Mouse (Mus musculus): ENCODE measurements around the gene Afap1. TPM values are rescaled to one million over a fixed set of nuclear protein-coding genes. Genes with fewer than 3 reads are reported as not detected.
A peak's percentile ranks its signal among the peaks of the same experiment; 100 is the strongest.

Gene Afap1
- polyA plus RNA-seq, 1 experiment from 2014 or later, result 15.4 TPM

GRCm38 (mm10) chr5:36006586-36006985 lies 113.5 kb downstream of the Afap1 start:
- no peak for ATAC-seq (ENCODE audit: insufficient number of reproducible peaks, insufficient read depth, low FRiP score, low TSS enrichment, low read depth)
- 0 out of 2 replicates have a peak, but pooled peaks cover 6% of the 10 kb centered on the region for H3K4me1 ChIP-seq (replicated peaks)
- no peak overlapping the region for H3K27ac ChIP-seq
- 71% methylated on average over 5 of the region's 5 CpGs for WGBS
- H3K9ac ChIP-seq (replicated peaks), result no peak overlapping the region
- H3K4me3 ChIP-seq (replicated peaks), result no peak overlapping the region
- no peaks in the 10 kb centered on the region for H3K9me3 ChIP-seq
- H3K4me2 ChIP-seq, result no peak overlapping the region
- no peaks in the 10 kb centered on the region for H3K27me3 ChIP-seq
- H3K36me3 ChIP-seq, result peaks cover 22% of the 10 kb centered on the region

- no peaks in the 10 kb centered on the region for H3K9me3 ChIP-seq
- no peak overlapping the region for H3K4me3 ChIP-seq (replicated peaks)
- no peak overlapping the region for H3K27ac ChIP-seq
- 79% methylated on average over 10 of the region's 10 CpGs for WGBS
- ATAC-seq (ENCODE audit: insufficient number of reproducible peaks, insufficient read depth, low FRiP score, low TSS enrichment, low read depth), result no peak
- H3K4me1 ChIP-seq (replicated peaks), result 0 out of 2 replicates have a peak, but pooled peaks cover 6% of the 10 kb centered on the region
- H3K36me3 ChIP-seq, result peaks cover 11% of the 10 kb centered on the region
- H3K27me3 ChIP-seq, result no peaks in the 10 kb centered on the region
- H3K9ac ChIP-seq (replicated peaks), result no peak overlapping the region
- H3K4me2 ChIP-seq, result no peak overlapping the region
Observed at GRCm38 (mm10) chr5:36007649-36008048, 114.5 kb downstream of the Afap1 start.

- no peaks in the 10 kb centered on the region for H3K36me3 ChIP-seq
- H3K27ac ChIP-seq, result no peak overlapping the region
- H3K9ac ChIP-seq (replicated peaks), result no peak overlapping the region
- no peak for ATAC-seq (ENCODE audit: insufficient number of reproducible peaks, insufficient read depth, low FRiP score, low TSS enrichment, low read depth)
- no peak overlapping the region for H3K4me2 ChIP-seq
- 84% methylated on average over 4 of the region's 4 CpGs for WGBS
- H3K4me3 ChIP-seq (replicated peaks), result no peak overlapping the region
- H3K4me1 ChIP-seq (replicated peaks), result 0 out of 2 replicates have a peak, but pooled peaks cover 6% of the 10 kb centered on the region
- no peaks in the 10 kb centered on the region for H3K27me3 ChIP-seq
- no peaks in the 10 kb centered on the region for H3K9me3 ChIP-seq
Observed at GRCm38 (mm10) chr5:36009405-36009804, 116.3 kb downstream of the Afap1 start.

GRCm38 (mm10) chr5:36018366-36018765 lies 125.2 kb downstream of the Afap1 start:
- H3K4me3 ChIP-seq (replicated peaks), result no peak overlapping the region
- no peak overlapping the region for H3K9ac ChIP-seq (replicated peaks)
- ATAC-seq (ENCODE audit: insufficient number of reproducible peaks, insufficient read depth, low FRiP score, low TSS enrichment, low read depth), result no peak
- WGBS, result 86% methylated on average over 3 of the region's 3 CpGs
- no peaks in the 10 kb centered on the region for H3K9me3 ChIP-seq
- no peak overlapping the region for H3K27ac ChIP-seq
- peaks cover 18% of the 10 kb centered on the region for H3K36me3 ChIP-seq
- no peaks in the 10 kb centered on the region for H3K27me3 ChIP-seq
- H3K4me1 ChIP-seq (replicated peaks), result no peaks in the 10 kb centered on the region
- no peak overlapping the region for H3K4me2 ChIP-seq

GRCm38 (mm10) chr5:36021091-36021490 lies 128.0 kb downstream of the Afap1 start:
- H3K4me2 ChIP-seq, result no peak overlapping the region
- no peak overlapping the region for H3K27ac ChIP-seq
- peaks cover 25% of the 10 kb centered on the region for H3K36me3 ChIP-seq
- no peaks in the 10 kb centered on the region for H3K27me3 ChIP-seq
- no peak overlapping the region for H3K4me3 ChIP-seq (replicated peaks)
- no peaks in the 10 kb centered on the region for H3K9me3 ChIP-seq
- ATAC-seq (ENCODE audit: insufficient number of reproducible peaks, insufficient read depth, low FRiP score, low TSS enrichment, low read depth), result no peak
- no peaks in the 10 kb centered on the region for H3K4me1 ChIP-seq (replicated peaks)
- no peak overlapping the region for H3K9ac ChIP-seq (replicated peaks)
- 84% methylated on average over 3 of the region's 3 CpGs for WGBS

GRCm38 (mm10) chr5:36022361-36022760 lies 129.2 kb downstream of the Afap1 start:
- no peaks in the 10 kb centered on the region for H3K27me3 ChIP-seq
- peaks cover 25% of the 10 kb centered on the region for H3K36me3 ChIP-seq
- H3K9me3 ChIP-seq, result no peaks in the 10 kb centered on the region
- H3K4me2 ChIP-seq, result no peak overlapping the region
- H3K4me1 ChIP-seq (replicated peaks), result 0 out of 2 replicates have a peak, but pooled peaks cover 4% of the 10 kb centered on the region
- H3K9ac ChIP-seq (replicated peaks), result no peak overlapping the region
- 71% methylated on average over 1 of the region's 1 CpGs for WGBS
- H3K4me3 ChIP-seq (replicated peaks), result no peak overlapping the region
- H3K27ac ChIP-seq, result no peak overlapping the region
- no peak for ATAC-seq (ENCODE audit: insufficient number of reproducible peaks, insufficient read depth, low FRiP score, low TSS enrichment, low read depth)

- no peak for ATAC-seq (ENCODE audit: insufficient number of reproducible peaks, insufficient read depth, low FRiP score, low TSS enrichment, low read depth)
- H3K27ac ChIP-seq, result no peak overlapping the region
- no peak overlapping the region for H3K4me2 ChIP-seq
- no peaks in the 10 kb centered on the region for H3K27me3 ChIP-seq
- no peaks in the 10 kb centered on the region for H3K9me3 ChIP-seq
- 0 out of 2 replicates have a peak, but pooled peaks cover 9% of the 10 kb centered on the region for H3K4me1 ChIP-seq (replicated peaks)
- no peak overlapping the region for H3K9ac ChIP-seq (replicated peaks)
- no peak overlapping the region for H3K4me3 ChIP-seq (replicated peaks)
- peaks cover 15% of the 10 kb centered on the region for H3K36me3 ChIP-seq
- 82% methylated on average over 9 of the region's 9 CpGs for WGBS
Observed at GRCm38 (mm10) chr5:36024003-36024685, 131.0 kb downstream of the Afap1 start.

- Histone ChIP-seq H3K27ac (no peak overlapping the region), H3K9ac (replicated peaks) (no peak overlapping the region), H3K36me3 (peaks cover 12% of the 10 kb centered on the region; the same call in 1 of the 2 replicates), H3K27me3 (no peaks in the 10 kb centered on the region), H3K4me3 (replicated peaks) (no peak overlapping the region), H3K9me3 (no peaks in the 10 kb centered on the region), H3K4me1 (replicated peaks) (0 out of 2 replicates have a peak, but pooled peaks cover 9% of the 10 kb centered on the region), H3K4me2 (no peak overlapping the region)
- 80% methylated on average over 4 of the region's 4 CpGs for WGBS
- no peak for ATAC-seq (ENCODE audit: insufficient number of reproducible peaks, insufficient read depth, low FRiP score, low TSS enrichment, low read depth)
Observed at GRCm38 (mm10) chr5:36025076-36025475, 132.0 kb downstream of the Afap1 start.

GRCm38 (mm10) chr5:36033531-36034426 lies 140.7 kb downstream of the Afap1 start:
- no peaks in the 10 kb centered on the region for H3K4me1 ChIP-seq (replicated peaks)
- WGBS, result 39% methylated on average over 8 of the region's 8 CpGs
- H3K4me3 ChIP-seq (replicated peaks), result no peak overlapping the region
- H3K9me3 ChIP-seq, result no peaks in the 10 kb centered on the region
- H3K36me3 ChIP-seq, result peaks cover 8% of the 10 kb centered on the region; the same call in 1 of the 2 replicates
- no peaks in the 10 kb centered on the region for H3K27me3 ChIP-seq
- no peak overlapping the region for H3K27ac ChIP-seq
- H3K4me2 ChIP-seq, result no peak overlapping the region
- ATAC-seq (ENCODE audit: insufficient number of reproducible peaks, insufficient read depth, low FRiP score, low TSS enrichment, low read depth), result 0 out of 2 replicates have a peak, but pooled peaks have one; percentile 43
- no peak overlapping the region for H3K9ac ChIP-seq (replicated peaks)

- H3K36me3 ChIP-seq, result peaks cover 8% of the 10 kb centered on the region; the same call in 1 of the 2 replicates
- peaks cover 20% of the 10 kb centered on the region for H3K4me1 ChIP-seq (replicated peaks)
- H3K27me3 ChIP-seq, result no peaks in the 10 kb centered on the region
- no peak overlapping the region for H3K9ac ChIP-seq (replicated peaks)
- no peak overlapping the region for H3K4me3 ChIP-seq (replicated peaks)
- no peak overlapping the region for H3K27ac ChIP-seq
- H3K9me3 ChIP-seq, result no peaks in the 10 kb centered on the region
- ATAC-seq (ENCODE audit: insufficient number of reproducible peaks, insufficient read depth, low FRiP score, low TSS enrichment, low read depth), result no peak
- H3K4me2 ChIP-seq, result no peak overlapping the region
- 94% methylated on average over 5 of the region's 5 CpGs for WGBS
Observed at GRCm38 (mm10) chr5:36039596-36039995, 146.5 kb downstream of the Afap1 start.

Data from limb, embryonic 12.5 days (tissue).